Mouse (Mus musculus): ENCODE measurements at regions not wholly inside any gene's neighbourhood (a gene's known extent, or its start where the extent isn't known, plus 50 kb on each side); places are given as distances from the start of the nearest gene placed in this dataset.
"Not testable (repeated sequence)": the region's sequence is repeated elsewhere in the genome, so short reads cannot be mapped to it uniquely, and the experiment has no call there.

GRCm38 (mm10) chr3:117061182-117061581 is 92.4 kb upstream of the Palmd start:
- ATAC-seq (ENCODE audit: insufficient read depth) (peak; percentile 80), DNase-seq (ENCODE audit: low read depth in 3 of 3, low spot score in 3 of 3) (peak; percentile 30 to 38 (median 31))
- 50% methylated on average over 6 of the region's 6 CpGs for WGBS (ENCODE audit: insufficient replicate concordance)
- no peaks in the 10 kb centered on the region for H3K9me3 ChIP-seq (ENCODE audit: control insufficient read depth, low read length)
- H3K36me3 ChIP-seq (replicated peaks; ENCODE audit: control insufficient read depth, insufficient read depth, low read depth), result no peaks in the 10 kb centered on the region
- no peak overlapping the region for H3K9ac ChIP-seq (replicated peaks)
- no peaks in the 10 kb centered on the region for H3K27me3 ChIP-seq (ENCODE audit: control insufficient read depth, insufficient read depth, low read length)
- no peak overlapping the region for H3K27ac ChIP-seq
- no peaks in the 10 kb centered on the region; a peak in 1 of 4 replicates for H3K4me1 ChIP-seq (replicated peaks; ENCODE audit: control insufficient read depth in 2 of 2, insufficient read depth in 2 of 2, low read length in 1 of 2)
- H3K4me3 ChIP-seq (ENCODE audit: insufficient read depth in 1 of 2, low read depth in 2 of 2, low read length in 2 of 2), result no peak overlapping the region
- no peak overlapping the region for H3K4me2 ChIP-seq (ENCODE audit: low read depth)
- no peak for TF ChIP-seq EP300 (IDR thresholded peaks at IDR 0.05; ENCODE audit: low read depth)
- TF ChIP-seq CTCF (IDR thresholded peaks at IDR 0.05; ENCODE audit: low read depth), result no peak

GRCm38 (mm10) chr3:117054711-117055110 is 85.9 kb upstream of the Palmd start:
- DNase-seq (ENCODE audit: low read depth in 3 of 3, low spot score in 3 of 3); H3K9ac ChIP-seq (replicated peaks); H3K4me3 ChIP-seq (ENCODE audit: insufficient read depth in 1 of 2, low read depth in 2 of 2, low read length in 2 of 2); H3K9me3 ChIP-seq (ENCODE audit: control insufficient read depth, low read length); H3K4me2 ChIP-seq (ENCODE audit: low read depth); ATAC-seq (ENCODE audit: insufficient read depth); H3K4me1 ChIP-seq (replicated peaks; ENCODE audit: control insufficient read depth in 2 of 2, insufficient read depth in 2 of 2, low read length in 1 of 2); H3K36me3 ChIP-seq (replicated peaks; ENCODE audit: control insufficient read depth, insufficient read depth, low read depth); H3K27me3 ChIP-seq (ENCODE audit: control insufficient read depth, insufficient read depth, low read length); H3K27ac ChIP-seq: not testable (repeated sequence)
- 26% methylated on average over 3 of the region's 3 CpGs for WGBS (ENCODE audit: insufficient replicate concordance)

- DNase-seq (ENCODE audit: low read depth in 3 of 3, low spot score in 3 of 3), result no peak
- no peak for ATAC-seq (ENCODE audit: insufficient read depth)
- H3K4me1 ChIP-seq (replicated peaks; ENCODE audit: control insufficient read depth in 2 of 2, insufficient read depth in 2 of 2, low read length in 1 of 2), result no peaks in the 10 kb centered on the region; a peak in 1 of 4 replicates
- H3K27ac ChIP-seq, result no peak overlapping the region
- no peaks in the 10 kb centered on the region for H3K9me3 ChIP-seq (ENCODE audit: control insufficient read depth, low read length)
- 38% methylated on average over 3 of the region's 3 CpGs for WGBS (ENCODE audit: insufficient replicate concordance)
- TF ChIP-seq EP300 (IDR thresholded peaks at IDR 0.05; ENCODE audit: low read depth) (no peak), CTCF (IDR thresholded peaks at IDR 0.05; ENCODE audit: low read depth) (no peak)
- no peak overlapping the region for H3K4me3 ChIP-seq (ENCODE audit: insufficient read depth in 1 of 2, low read depth in 2 of 2, low read length in 2 of 2)
- no peaks in the 10 kb centered on the region for H3K36me3 ChIP-seq (replicated peaks; ENCODE audit: control insufficient read depth, insufficient read depth, low read depth)
- H3K4me2 ChIP-seq (ENCODE audit: low read depth), result no peak overlapping the region
- H3K9ac ChIP-seq (replicated peaks), result no peak overlapping the region
- no peaks in the 10 kb centered on the region for H3K27me3 ChIP-seq (ENCODE audit: control insufficient read depth, insufficient read depth, low read length)
These were observed 82.6 kb upstream of the Palmd start for GRCm38 (mm10) chr3:117051431-117051830.

GRCm38 (mm10) chr3:117050909-117051308 is 82.1 kb upstream of the Palmd start:
- DNase-seq (ENCODE audit: low read depth in 3 of 3, low spot score in 3 of 3), result no peak
- Histone ChIP-seq H3K27me3 (ENCODE audit: control insufficient read depth, insufficient read depth, low read length) (no peaks in the 10 kb centered on the region), H3K27ac (no peak overlapping the region), H3K4me3 (ENCODE audit: insufficient read depth in 1 of 2, low read depth in 2 of 2, low read length in 2 of 2) (no peak overlapping the region), H3K9ac (replicated peaks) (no peak overlapping the region), H3K4me1 (replicated peaks; ENCODE audit: control insufficient read depth in 2 of 2, insufficient read depth in 2 of 2, low read length in 1 of 2) (no peaks in the 10 kb centered on the region; a peak in 1 of 4 replicates), H3K4me2 (ENCODE audit: low read depth) (no peak overlapping the region), H3K9me3 (ENCODE audit: control insufficient read depth, low read length) (no peaks in the 10 kb centered on the region), H3K36me3 (replicated peaks; ENCODE audit: control insufficient read depth, insufficient read depth, low read depth) (no peaks in the 10 kb centered on the region)
- WGBS (ENCODE audit: insufficient replicate concordance), result 33% methylated on average over 3 of the region's 3 CpGs
- TF ChIP-seq CTCF (IDR thresholded peaks at IDR 0.05; ENCODE audit: low read depth) (no peak), EP300 (IDR thresholded peaks at IDR 0.05; ENCODE audit: low read depth) (no peak)
- no peak for ATAC-seq (ENCODE audit: insufficient read depth)

GRCm38 (mm10) chr3:117049410-117049809 is 80.6 kb upstream of the Palmd start:
- ATAC-seq (ENCODE audit: insufficient read depth) (no peak), DNase-seq (ENCODE audit: low read depth in 3 of 3, low spot score in 3 of 3) (no peak)
- Histone ChIP-seq H3K27ac (no peak overlapping the region), H3K9ac (replicated peaks) (no peak overlapping the region), H3K4me1 (replicated peaks; ENCODE audit: control insufficient read depth in 2 of 2, insufficient read depth in 2 of 2, low read length in 1 of 2) (no peaks in the 10 kb centered on the region; a peak in 1 of 4 replicates), H3K4me3 (ENCODE audit: insufficient read depth in 1 of 2, low read depth in 2 of 2, low read length in 2 of 2) (no peak overlapping the region), H3K4me2 (ENCODE audit: low read depth) (no peak overlapping the region), H3K27me3 (ENCODE audit: control insufficient read depth, insufficient read depth, low read length) (no peaks in the 10 kb centered on the region), H3K9me3 (ENCODE audit: control insufficient read depth, low read length) (no peaks in the 10 kb centered on the region), H3K36me3 (replicated peaks; ENCODE audit: control insufficient read depth, insufficient read depth, low read depth) (no peaks in the 10 kb centered on the region)
- TF ChIP-seq CTCF (IDR thresholded peaks at IDR 0.05; ENCODE audit: low read depth), result no peak
- no peak for TF ChIP-seq EP300 (IDR thresholded peaks at IDR 0.05; ENCODE audit: low read depth)
- WGBS (ENCODE audit: insufficient replicate concordance), result 34% methylated on average over 3 of the region's 3 CpGs
